Mouse (Mus musculus) thymus, postnatal 14 days (tissue): Measurements from ENCODE around the gene D5Ertd577e.
"Not testable (repeated sequence)": the region's sequence is repeated elsewhere in the genome, so short reads cannot be mapped to it uniquely, and the experiment has no call there.

Experiments
- DNase-seq: peaks from one replicate; pipeline ENCODE4 v3.0.0; 2021

The D5Ertd577e gene

DNA sequence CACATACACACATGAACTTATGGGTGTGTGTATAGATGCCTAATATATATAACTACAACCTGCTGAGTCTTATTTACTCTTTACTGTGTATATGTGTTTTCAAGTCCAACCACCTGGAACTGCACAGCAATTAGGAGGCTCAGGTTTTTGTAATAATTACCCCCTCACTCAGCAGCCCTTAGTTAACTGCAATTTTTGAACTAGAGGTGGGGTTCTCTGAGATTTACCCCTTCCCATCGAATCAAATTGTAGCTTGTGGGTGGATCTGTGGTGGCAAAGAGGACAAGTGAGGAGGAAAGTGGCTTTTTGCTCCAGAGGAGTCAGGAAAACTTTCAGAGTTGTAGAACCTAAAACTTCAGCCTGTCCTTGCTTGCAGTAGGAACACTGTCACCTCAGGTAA lies at the start of gene D5Ertd577e:
TSS of gene D5Ertd577e (plus strand) at position 301 of the 400 bp plus-strand sequence.
- not testable (repeated sequence) for DNase-seq

DNA sequence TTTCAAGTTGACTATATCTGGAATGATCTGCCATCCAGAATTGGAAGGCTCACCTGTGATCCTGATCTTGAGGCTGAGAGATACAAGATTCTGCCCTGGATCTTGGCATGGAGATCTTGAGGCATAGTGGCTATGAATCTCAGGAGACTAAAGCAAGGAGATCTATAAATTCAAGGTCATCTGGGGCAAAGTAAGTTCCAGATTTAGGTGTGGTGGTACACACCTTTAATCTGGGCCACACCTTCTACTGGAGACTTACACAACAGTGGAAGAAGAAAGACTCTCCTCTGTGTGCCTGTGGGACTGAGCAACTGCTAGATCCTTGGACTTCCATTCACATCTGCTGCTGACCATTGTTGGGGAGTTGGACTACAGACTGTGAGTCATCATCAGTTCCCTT lies 53.9 kb downstream of the D5Ertd577e start, which contains the start of gene Gm3286:
TSS of gene Gm3286 (plus strand) at position 301 of the 400 bp plus-strand sequence.
- not testable (repeated sequence) for DNase-seq
